Mouse (Mus musculus) frontal cortex, postnatal 25 days (tissue): ENCODE measurements around the gene Inca1.

Experiments
- DNase-seq, 2 experiments: peaks; one replicate each; pipeline ENCODE4 v3.0.0; 2022; ENCODE audit warnings: low spot score in 2 of 2

The Inca1 gene

DNA sequence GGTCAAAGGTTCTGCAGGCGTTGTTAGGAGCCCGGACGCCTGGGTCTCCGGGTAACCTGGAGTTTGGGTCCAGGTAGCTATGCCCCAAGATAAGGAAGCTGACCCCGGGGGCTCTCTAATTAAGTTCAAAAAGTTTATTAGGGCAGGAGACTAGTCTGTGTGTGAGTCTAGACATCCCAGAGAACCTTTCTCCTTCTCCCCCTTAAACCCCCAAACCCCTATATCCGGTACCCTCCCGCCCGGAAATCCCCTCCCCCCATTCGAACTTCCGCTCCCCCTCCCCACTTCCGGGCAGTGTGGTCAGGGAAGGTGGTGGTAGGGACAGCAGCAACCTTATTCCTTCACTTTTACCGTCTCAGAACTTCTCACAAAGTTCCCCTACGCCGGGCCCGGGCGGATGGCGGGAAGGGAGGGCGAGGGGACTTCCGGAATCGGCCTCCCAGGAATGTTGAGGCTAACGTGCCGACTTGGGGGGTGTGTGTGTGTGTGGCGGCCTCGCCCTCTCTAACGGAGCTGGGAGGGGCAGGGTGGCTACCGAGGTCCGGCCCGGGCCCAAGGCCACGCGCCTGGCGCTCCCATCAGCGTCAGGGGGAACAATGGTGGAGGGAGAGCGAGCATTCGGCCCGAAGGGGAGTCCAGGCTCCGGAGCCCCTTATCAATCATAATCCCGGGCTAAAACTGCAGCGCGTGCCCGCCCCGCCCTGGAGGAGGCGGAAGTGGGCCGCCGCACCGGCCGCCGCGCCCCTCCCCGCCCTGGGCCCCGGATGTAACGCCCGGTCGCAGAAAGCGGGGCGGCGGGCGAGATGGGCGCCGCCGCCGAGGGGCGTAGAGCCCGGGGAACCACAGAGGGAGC is 46.4 kb downstream of the Inca1 start:
- DNase-seq: no peak

DNA sequence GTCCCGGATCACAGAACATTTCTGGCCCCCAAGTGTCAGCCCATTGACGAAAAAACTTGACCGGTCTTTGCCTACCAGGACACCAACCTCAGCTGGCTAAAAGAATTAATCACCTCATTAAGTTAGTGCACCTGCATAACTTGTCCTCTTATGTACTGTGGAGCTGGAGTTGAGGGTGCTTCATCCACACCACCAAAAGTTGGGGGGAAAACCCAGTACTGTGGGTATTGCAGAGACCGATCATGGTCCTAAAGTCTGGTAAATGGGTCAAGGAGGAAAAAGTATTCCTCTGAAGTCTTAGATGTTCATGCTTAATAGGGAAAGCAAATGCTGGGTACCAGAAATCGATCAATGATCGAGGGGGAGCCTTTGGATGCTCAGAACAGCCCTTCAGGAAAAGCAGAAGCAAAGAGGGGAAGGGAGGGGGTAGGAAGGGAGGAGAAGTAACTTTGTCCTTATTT is 47.0 kb downstream of the Inca1 start:
- peak in 1 of 2 experiments; percentile 3 for DNase-seq

DNA sequence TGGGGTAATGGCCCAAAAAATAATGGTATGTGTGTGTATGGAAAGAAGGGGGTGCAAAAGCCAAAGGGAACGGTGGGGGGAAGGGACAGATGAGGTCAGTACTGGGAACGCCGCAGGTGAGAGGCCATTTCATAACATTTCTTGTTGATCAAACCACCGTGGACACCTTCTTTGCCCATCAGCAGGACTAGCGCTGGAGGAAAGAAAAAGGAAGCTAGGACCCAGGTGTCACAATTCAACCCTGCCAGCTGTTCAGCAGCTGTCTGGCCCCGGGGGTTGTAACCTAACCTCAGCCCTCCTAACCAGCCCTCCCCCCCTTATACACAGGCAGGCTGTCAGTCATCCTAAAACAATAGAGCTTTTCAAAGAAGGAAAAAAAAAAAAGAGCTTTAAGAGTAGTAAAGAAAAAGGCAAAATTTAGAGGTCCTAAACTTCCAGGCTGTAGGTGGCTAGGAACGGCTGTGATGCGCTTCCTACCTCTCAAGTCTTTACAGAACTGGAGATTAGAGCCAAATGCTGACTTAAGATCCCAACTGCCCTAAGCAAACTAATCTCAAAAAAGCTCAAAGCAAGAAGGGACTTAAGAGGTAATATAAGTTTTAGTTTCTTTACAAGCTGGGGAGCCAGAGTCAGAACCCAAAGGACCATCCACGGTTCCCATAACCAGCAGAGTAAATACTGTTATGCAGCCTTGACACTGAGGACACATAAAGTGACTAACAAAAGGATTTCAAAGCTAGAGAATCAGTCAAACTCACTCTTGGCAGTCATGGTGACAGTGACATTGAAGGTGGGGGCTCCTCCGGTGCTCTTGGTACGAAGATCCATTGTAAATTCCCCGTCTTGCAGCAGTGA is 47.7 kb downstream of the Inca1 start:
- peak in 1 of 2 experiments; percentile 3 for DNase-seq

- DNase-seq: peak in 1 of 2 experiments; percentile 4
These were observed 48.6 kb downstream of the Inca1 start for GRCm38 (mm10) chr11:70651391-70651790.

DNA sequence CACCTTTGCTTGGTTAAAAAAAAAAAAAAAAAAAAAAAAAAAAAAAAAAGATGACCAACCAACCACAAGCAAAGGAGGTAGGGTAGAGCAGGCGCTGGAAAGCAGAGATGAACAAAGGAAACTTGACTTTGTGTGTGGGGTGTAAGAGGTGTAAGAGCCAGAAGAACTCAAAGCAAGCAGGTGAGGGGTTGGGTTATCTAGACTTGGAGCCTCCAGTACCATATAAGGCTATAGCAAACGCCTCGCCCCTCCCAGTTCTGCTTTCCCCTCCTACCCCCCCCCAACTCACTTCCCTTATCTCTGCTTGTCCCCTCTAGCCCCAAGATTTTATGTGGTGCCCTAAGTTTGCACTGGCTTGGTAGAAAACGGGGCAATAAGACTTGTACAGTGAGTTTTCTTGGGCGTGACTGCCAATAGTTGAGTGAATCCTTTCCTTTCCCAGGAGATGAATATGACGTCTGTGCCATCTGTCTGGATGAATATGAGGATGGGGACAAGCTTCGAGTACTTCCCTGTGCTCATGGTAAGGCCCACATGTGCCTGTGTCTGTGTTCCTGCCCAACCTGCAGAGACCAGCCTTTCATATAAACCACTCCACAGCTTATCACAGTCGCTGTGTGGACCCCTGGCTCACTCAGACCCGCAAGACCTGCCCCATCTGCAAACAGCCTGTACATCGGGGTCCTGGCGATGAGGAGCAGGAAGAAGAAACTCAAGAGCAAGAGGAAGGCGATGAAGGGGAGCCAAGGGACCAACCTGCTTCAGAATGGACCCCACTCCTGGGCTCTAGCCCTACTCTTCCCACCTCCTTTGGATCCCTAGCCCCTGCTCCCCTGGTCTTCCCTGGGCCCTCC is 49.4 kb downstream of the Inca1 start:
- DNase-seq: peak in 1 of 2 experiments; percentile 5

DNA sequence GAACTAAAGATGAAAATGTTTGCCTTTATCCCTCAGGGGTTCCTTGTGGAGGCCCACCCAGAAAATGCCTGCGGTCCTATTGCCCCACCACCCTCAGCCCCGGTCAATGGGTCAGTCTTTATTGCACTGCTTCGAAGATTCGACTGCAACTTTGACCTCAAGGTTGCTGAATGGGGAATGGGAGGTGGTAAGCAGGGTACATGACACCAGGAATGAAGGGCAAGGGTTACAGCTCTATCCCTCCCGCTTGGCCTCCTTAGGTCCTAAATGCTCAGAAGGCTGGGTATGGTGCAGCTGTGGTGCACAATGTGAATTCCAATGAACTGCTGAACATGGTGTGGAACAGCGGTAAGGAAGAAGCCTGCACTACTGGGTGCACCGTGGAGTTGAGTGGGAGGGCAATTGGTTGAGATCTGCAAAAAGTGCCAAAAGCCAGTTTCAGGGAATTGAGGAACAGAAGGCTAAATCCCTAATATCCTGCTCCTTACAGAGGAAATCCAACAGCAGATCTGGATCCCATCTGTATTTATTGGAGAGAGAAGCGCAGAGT is 50.7 kb downstream of the Inca1 start:
- no peak for DNase-seq

GRCm38 (mm10) chr11:70648512-70648911 is 51.4 kb downstream of the Inca1 start:
- DNase-seq: peak in 1 of 2 experiments; percentile 3

DNA sequence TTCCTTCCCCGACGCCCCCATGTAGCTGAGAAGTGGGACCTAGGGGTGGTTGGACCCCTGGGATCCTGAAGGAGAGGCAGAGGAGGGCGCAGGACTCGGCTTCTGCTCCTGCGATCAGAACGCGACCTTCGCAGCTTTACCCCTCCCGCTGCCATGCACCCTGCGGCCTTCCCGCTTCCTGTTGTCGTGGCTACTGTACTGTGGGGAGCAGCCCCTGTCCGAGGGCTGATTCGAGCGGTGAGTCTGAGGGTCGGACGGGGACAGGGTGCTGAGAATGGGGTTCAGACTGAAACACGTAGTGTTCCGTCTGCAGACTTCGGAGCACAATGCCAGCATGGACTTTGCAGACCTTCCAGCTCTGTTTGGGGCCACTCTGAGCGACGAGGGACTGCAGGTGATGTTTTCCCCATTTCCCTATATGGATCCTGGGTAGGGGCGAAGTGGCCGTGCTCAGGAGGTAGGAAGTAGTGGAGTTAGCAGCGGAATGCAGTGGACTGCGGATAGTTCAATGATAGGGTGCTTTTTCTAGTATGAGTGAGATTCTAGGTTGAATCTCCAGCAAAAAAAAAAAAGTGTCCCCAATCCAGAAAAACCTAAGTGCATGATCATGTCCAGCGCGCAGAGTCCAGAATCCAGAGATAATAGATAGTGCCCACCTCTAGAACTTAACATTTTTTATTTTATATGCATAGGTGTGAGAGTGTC is 52.1 kb downstream of the Inca1 start:
- DNase-seq: peak in 1 of 2 experiments; percentile 15

GRCm38 (mm10) chr11:70646691-70647650 is 53.0 kb downstream of the Inca1 start, which contains the start of the genes Rnf167 and Slc25a11:
Gene Rnf167, plus strand, starts transcription at chr11:70647235.
Gene Slc25a11, minus strand, starts transcription at chr11:70647479.
- DNase-seq: peak; percentile 85 to 93

GRCm38 (mm10) chr11:70646259-70646555 is 53.7 kb downstream of the Inca1 start:
- no peak for DNase-seq

- no peak for DNase-seq
These were observed 54.3 kb downstream of the Inca1 start for GRCm38 (mm10) chr11:70645461-70646258.

- DNase-seq: no peak
These were observed 55.3 kb downstream of the Inca1 start for GRCm38 (mm10) chr11:70644564-70645103.

DNA sequence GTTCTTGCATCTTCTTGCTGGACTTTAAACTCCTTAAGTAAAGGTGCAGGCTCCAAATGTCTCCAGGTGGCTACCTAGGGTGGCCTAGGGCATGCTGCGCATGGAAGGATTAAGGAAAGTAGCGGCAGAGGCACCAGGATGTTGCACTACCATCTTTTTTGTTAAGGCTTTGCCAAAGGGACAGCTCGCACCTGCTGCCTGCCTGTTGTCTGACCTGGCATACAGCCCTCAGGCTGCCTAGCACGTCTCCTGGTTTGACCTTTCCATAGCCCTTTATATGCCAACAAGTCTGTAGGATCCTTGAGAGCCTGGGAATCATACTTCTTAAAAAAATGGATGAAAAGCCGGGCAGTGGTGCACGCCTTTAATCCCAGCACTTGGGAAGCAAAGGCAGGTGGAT is 56.9 kb downstream of the Inca1 start:
- DNase-seq: no peak

DNA sequence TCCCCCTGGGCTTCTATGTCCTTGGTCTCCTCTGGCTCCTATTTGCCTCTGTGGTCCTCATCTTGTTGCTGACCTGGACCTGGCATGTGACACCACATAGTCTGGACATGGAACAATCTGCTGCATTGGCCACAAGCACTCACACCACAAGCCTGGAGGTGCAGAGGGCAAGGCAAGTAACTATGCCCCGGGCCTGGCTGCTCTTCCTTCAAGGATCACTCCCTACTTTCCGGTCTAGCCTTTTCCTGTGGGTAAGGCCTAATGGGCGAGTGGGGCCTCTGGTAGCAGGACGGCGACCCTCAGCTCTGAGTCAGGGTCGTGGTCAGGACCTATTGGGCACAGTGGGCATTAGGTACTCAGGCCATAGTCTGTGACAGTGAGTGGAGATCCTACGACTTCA is 58.7 kb downstream of the Inca1 start:
- DNase-seq: no peak

GRCm38 (mm10) chr11:70639976-70640375 is 60.0 kb downstream of the Inca1 start:
- DNase-seq: no peak

GRCm38 (mm10) chr11:70638714-70639278 is 61.2 kb downstream of the Inca1 start, which contains the start of gene Gp1ba:
Gene Gp1ba, plus strand, starts transcription at chr11:70639122.
- peak in 1 of 2 experiments; percentile 1 for DNase-seq
